Mouse (Mus musculus) lung, adult 18-20 months (tissue): ENCODE data around the gene Dnajc9.
A peak's percentile ranks its signal among the peaks of the same experiment; 100 is the strongest.

ENCODE experiments used
- DNase-seq, 2 experiments: peaks; one replicate each; pipeline ENCODE4 v3.0.0; 2022; ENCODE audit warnings: mixed read lengths in 2 of 2

Gene Dnajc9

GRCm38 (mm10) chr14:20388441-20389129, at the start of gene Dnajc9:
Dnajc9 (minus strand) TSS chr14:20388910.
- DNase-seq, result peak; percentile 94 to 95

DNA sequence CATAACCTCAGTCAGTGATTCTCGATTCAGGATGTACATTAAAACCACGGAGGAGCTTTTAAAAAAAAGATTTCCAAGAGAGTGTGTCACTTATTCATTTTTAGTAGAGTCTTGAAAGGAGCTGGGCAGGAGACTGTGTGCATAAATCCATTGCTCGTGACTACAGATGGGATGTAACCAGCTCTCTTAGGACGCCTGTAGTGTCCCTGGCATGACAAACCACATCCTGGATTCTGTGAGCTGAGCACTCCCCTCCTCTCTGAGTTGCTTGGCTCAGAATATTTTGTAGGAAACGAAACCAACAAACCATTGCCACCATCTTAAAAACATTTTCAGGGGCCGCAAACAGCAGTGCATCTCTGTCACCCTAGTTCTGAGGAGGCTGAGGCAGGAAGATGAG, 48.3 kb upstream of the Dnajc9 start:
- no peak for DNase-seq

- DNase-seq, result no peak
Observed at GRCm38 (mm10) chr14:20432420-20432819, 43.7 kb upstream of the Dnajc9 start.

- no peak for DNase-seq
Observed at GRCm38 (mm10) chr14:20431726-20432125, 43.0 kb upstream of the Dnajc9 start.

GRCm38 (mm10) chr14:20429833-20430232, 41.1 kb upstream of the Dnajc9 start:
- DNase-seq, result no peak

- no peak for DNase-seq
Observed at GRCm38 (mm10) chr14:20428593-20428992, 39.9 kb upstream of the Dnajc9 start.

DNA sequence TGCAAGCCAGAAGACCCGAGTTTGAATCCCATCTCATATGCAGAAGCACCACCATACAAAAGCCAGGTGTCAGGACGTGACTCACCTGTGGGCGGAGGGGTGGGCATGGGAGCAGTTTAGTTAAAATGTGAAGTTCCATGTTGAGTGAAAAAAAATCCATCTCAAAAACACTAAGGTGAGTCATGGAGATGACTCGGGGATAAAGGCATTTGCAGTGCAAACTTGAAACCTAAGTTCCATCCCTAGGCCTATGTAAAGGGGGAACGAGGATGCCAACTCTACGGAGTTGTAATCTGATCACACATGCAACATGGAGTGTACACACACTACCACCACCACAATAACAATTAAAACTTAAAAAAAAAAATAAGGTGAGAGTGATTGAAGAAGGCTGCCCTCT, 34.3 kb upstream of the Dnajc9 start:
- no peak for DNase-seq

DNA sequence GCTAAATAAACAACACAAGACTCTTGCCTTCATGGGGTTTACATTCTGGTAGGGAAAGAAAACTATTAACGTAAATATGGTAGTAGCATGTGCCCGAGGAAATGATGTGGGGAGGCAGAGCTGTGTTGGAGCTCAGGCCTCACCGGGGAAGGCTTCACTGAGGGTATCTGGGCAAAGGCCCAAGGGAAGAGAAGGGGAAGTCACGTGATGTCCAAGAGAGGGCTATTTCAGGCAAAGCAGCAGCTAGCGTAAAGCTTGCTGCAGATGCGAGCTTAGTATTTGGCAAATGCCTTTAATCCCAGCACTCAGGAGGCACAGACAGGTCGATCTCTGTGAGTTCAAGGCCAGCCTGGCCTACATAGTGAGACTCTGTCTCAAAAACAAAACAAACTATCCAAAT, 33.5 kb upstream of the Dnajc9 start:
- DNase-seq, result peak in 1 of 2 experiments; percentile 4

- peak; percentile 18 to 23 for DNase-seq
Observed at GRCm38 (mm10) chr14:20400071-20400470, 11.4 kb upstream of the Dnajc9 start.

- no peak for DNase-seq
Observed at GRCm38 (mm10) chr14:20398864-20399263, 10.2 kb upstream of the Dnajc9 start.

GRCm38 (mm10) chr14:20397220-20397619, 8.5 kb upstream of the Dnajc9 start:
- no peak for DNase-seq

- peak; percentile 96 to 98 for DNase-seq
Observed at GRCm38 (mm10) chr14:20393205-20393913, 4.6 kb upstream of the Dnajc9 start, which contains the start of gene Mrps16. Mrps16 (minus strand) TSS chr14:20393634.

GRCm38 (mm10) chr14:20392326-20392725, 3.6 kb upstream of the Dnajc9 start:
- DNase-seq, result no peak

GRCm38 (mm10) chr14:20389446-20390079, 853 bp upstream of the Dnajc9 start:
- DNase-seq, result no peak

GRCm38 (mm10) chr14:20379753-20380430, 8.8 kb downstream of the Dnajc9 start:
- DNase-seq, result no peak

GRCm38 (mm10) chr14:20379087-20379640, 9.5 kb downstream of the Dnajc9 start:
- DNase-seq, result peak; percentile 64 to 76

DNA sequence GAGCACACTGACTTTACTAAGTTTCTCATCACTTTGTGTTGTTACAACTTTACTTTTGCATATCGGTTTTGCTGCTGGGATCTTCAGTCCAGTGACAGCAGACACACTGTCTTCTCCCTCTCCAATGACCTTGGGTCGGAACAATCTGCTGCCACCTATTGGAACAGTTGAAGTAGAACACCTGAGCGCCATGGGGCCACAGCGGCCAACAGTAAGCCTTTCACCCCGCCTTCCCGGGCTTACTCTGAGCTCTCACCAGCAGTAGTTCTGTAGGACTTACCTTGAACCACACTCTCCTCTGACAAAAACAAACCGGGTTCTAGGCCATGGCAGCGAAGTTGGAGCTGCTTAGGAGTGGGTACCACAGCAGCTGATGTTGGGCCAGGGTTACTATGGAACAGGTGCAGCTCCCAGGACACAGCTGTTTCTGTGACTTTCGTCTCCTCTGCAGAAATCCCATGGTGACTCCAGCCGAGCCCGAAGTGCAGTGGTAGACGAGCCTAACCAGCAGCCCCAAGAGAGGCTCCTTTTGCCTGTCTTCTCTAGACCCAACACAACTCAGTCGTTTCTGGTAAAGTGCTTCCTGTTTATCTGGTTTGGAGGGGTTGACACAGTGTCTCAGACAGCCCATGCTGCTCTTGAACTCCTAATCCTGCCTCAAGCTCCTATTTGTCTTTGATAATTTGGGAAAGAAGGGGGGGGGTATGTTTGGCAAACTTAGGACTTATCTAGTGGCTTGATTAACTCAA, 10.2 kb downstream of the Dnajc9 start:
- DNase-seq, result peak; percentile 61 to 63

GRCm38 (mm10) chr14:20377112-20377521, 11.6 kb downstream of the Dnajc9 start:
- no peak for DNase-seq

DNA sequence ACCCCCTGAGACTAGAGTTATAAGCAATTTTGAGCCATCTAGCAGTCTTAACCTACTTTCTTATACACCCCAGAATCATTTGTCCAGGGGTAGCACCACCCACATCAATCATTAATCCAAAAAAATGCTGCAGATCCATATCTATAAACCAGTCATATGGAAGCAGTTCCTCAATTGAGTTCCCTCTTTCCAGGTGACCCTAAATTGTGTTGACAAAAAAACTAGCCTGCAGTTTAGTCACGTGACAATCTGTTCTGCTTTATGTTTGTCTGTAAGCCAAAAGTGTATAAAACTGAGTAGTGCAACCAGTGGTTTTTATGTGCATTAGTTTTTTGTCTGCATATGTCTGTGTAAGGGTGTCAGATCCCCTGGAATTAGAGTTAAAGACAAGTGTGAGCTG, 16.9 kb downstream of the Dnajc9 start:
- no peak for DNase-seq

GRCm38 (mm10) chr14:20370798-20371197, 17.9 kb downstream of the Dnajc9 start:
- DNase-seq, result no peak

- no peak for DNase-seq
Observed at GRCm38 (mm10) chr14:20368271-20368670, 20.4 kb downstream of the Dnajc9 start.

DNA sequence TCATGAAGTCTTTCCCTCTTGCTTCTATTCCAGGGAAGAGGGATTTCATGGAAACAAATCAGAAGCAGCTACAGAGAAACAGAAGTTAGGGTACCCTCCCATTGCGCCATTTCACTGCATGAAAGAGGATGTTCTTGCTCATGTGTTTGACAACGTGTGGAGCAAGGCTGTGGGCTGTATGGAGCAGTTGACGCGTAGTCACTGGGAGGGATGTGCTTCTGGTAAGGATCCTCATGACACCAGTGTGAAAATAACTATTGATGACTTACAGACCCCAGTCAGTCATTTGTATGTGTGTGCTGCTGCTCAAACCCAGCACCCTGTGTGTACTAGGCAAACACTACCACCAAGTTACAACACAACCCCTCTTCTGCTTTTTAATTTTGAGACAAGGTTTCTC, 25.5 kb downstream of the Dnajc9 start:
- DNase-seq, result no peak
